Mouse (Mus musculus) cortical plate, adult 2 months (tissue): ENCODE measurements around the gene Enkd1.

Experiments
- CTCF ChIP-seq: fragments of 200-500 bp; IDR thresholded peaks from 2 replicates; pipeline ENCODE4 v1.5.1; 2011; ENCODE audit warnings: mild to moderate bottlenecking, control low read depth, low read length; ENCODE audit not compliant: insufficient read depth; ENCODE audit errors: extremely low read depth
- POLR2A ChIP-seq: fragments of 200-500 bp; IDR thresholded peaks from 2 replicates; pipeline ENCODE4 v1.6.1; 2011; ENCODE audit warnings: mild to moderate bottlenecking, low read length, control low read depth; ENCODE audit not compliant: insufficient read depth; ENCODE audit errors: extremely low read depth

GRCm38 (mm10) chr8:105732186-105732585 is 24.2 kb upstream of the Enkd1 start:
- TF ChIP-seq CTCF (no peak), POLR2A (no peak)
